Mouse (Mus musculus): ENCODE measurements around the gene Zdhhc19. TPM values are rescaled to one million over a fixed set of nuclear protein-coding genes. Genes with fewer than 3 reads are reported as not detected.

Gene Zdhhc19
- polyA plus RNA-seq, 1 experiment from 2014 or later, result not detected

- H3K4me1 ChIP-seq (ENCODE audit: control insufficient read depth, insufficient read depth, low read length), result no peaks in the 10 kb centered on the region
Observed at GRCm38 (mm10) chr16:32509066-32509942, 13.2 kb downstream of the Zdhhc19 start.

GRCm38 (mm10) chr16:32510399-32511337, 14.6 kb downstream of the Zdhhc19 start:
- DNase-seq (ENCODE audit: low spot score) (no peak), ATAC-seq (ENCODE audit: insufficient read depth, low FRiP score, low TSS enrichment) (no peak)
- no peaks in the 10 kb centered on the region for H3K9me3 ChIP-seq (ENCODE audit: control insufficient read depth, low read length)
- H3K4me2 ChIP-seq (ENCODE audit: low read depth), result no peak overlapping the region
- H3K27me3 ChIP-seq (ENCODE audit: control insufficient read depth, insufficient read depth, low read length), result no peaks in the 10 kb centered on the region
- H3K4me1 ChIP-seq (ENCODE audit: control insufficient read depth, insufficient read depth, low read length), result no peaks in the 10 kb centered on the region
- no peak overlapping the region for H3K9ac ChIP-seq (ENCODE audit: low read length)
- no peaks in the 10 kb centered on the region for H3K36me3 ChIP-seq (ENCODE audit: control insufficient read depth, insufficient read depth, low read length)
- H3K27ac ChIP-seq (ENCODE audit: low read depth, low read length), result peak overlapping the region; percentile 17; the same call in 1 of the 2 replicates
- 63% methylated on average over 18 of the region's 18 CpGs for WGBS
- H3K4me3 ChIP-seq (ENCODE audit: low read depth, low read length), result no peak overlapping the region

More at GRCm38 (mm10) chr16:32509066-32509942, 13.2 kb downstream of the Zdhhc19 start:
- WGBS, result 65% methylated on average over 9 of the region's 9 CpGs
- no peak overlapping the region for H3K4me3 ChIP-seq (ENCODE audit: low read depth, low read length)
- no peak for DNase-seq (ENCODE audit: low spot score)
- H3K27ac ChIP-seq (ENCODE audit: low read depth, low read length), result no peak overlapping the region
- no peak overlapping the region for H3K9ac ChIP-seq (ENCODE audit: low read length)
- no peaks in the 10 kb centered on the region for H3K27me3 ChIP-seq (ENCODE audit: control insufficient read depth, insufficient read depth, low read length)
- no peaks in the 10 kb centered on the region for H3K9me3 ChIP-seq (ENCODE audit: control insufficient read depth, low read length)
- H3K36me3 ChIP-seq (ENCODE audit: control insufficient read depth, insufficient read depth, low read length), result no peaks in the 10 kb centered on the region
- H3K4me2 ChIP-seq (ENCODE audit: low read depth), result no peak overlapping the region
- ATAC-seq (ENCODE audit: insufficient read depth, low FRiP score, low TSS enrichment), result no peak

GRCm38 (mm10) chr16:32511338-32511734, 15.3 kb downstream of the Zdhhc19 start:
- ATAC-seq (ENCODE audit: insufficient read depth, low FRiP score, low TSS enrichment), result no peak
- Histone ChIP-seq H3K4me1 (ENCODE audit: control insufficient read depth, insufficient read depth, low read length) (0 out of 2 replicates have a peak, but pooled peaks cover 3% of the 10 kb centered on the region), H3K9me3 (ENCODE audit: control insufficient read depth, low read length) (no peaks in the 10 kb centered on the region), H3K4me3 (ENCODE audit: low read depth, low read length) (no peak overlapping the region), H3K9ac (ENCODE audit: low read length) (no peak overlapping the region), H3K36me3 (ENCODE audit: control insufficient read depth, insufficient read depth, low read length) (no peaks in the 10 kb centered on the region), H3K27ac (ENCODE audit: low read depth, low read length) (no peak overlapping the region), H3K4me2 (ENCODE audit: low read depth) (no peak overlapping the region), H3K27me3 (ENCODE audit: control insufficient read depth, insufficient read depth, low read length) (no peaks in the 10 kb centered on the region)
- no peak for DNase-seq (ENCODE audit: low spot score)
- 78% methylated on average over 3 of the region's 3 CpGs for WGBS

- H3K4me1 ChIP-seq (ENCODE audit: control insufficient read depth, insufficient read depth, low read length), result 0 out of 2 replicates have a peak, but pooled peaks cover 5% of the 10 kb centered on the region
- ATAC-seq (ENCODE audit: insufficient read depth, low FRiP score, low TSS enrichment) (no peak), DNase-seq (ENCODE audit: low spot score) (no peak)
- no peak overlapping the region for H3K9ac ChIP-seq (ENCODE audit: low read length)
- H3K4me3 ChIP-seq (ENCODE audit: low read depth, low read length), result no peak overlapping the region
- no peaks in the 10 kb centered on the region for H3K27me3 ChIP-seq (ENCODE audit: control insufficient read depth, insufficient read depth, low read length)
- H3K9me3 ChIP-seq (ENCODE audit: control insufficient read depth, low read length), result no peaks in the 10 kb centered on the region
- no peak overlapping the region for H3K4me2 ChIP-seq (ENCODE audit: low read depth)
- no peaks in the 10 kb centered on the region for H3K36me3 ChIP-seq (ENCODE audit: control insufficient read depth, insufficient read depth, low read length)
- no peak overlapping the region for H3K27ac ChIP-seq (ENCODE audit: low read depth, low read length)
- WGBS, result 90% methylated on average over 8 of the region's 8 CpGs
Observed at GRCm38 (mm10) chr16:32511827-32512490, 15.9 kb downstream of the Zdhhc19 start.

GRCm38 (mm10) chr16:32512921-32513320, 16.9 kb downstream of the Zdhhc19 start:
- Histone ChIP-seq H3K4me3 (ENCODE audit: low read depth, low read length) (no peak overlapping the region), H3K4me2 (ENCODE audit: low read depth) (no peak overlapping the region), H3K4me1 (ENCODE audit: control insufficient read depth, insufficient read depth, low read length) (0 out of 2 replicates have a peak, but pooled peaks cover 5% of the 10 kb centered on the region), H3K9ac (ENCODE audit: low read length) (no peak overlapping the region), H3K36me3 (ENCODE audit: control insufficient read depth, insufficient read depth, low read length) (no peaks in the 10 kb centered on the region), H3K9me3 (ENCODE audit: control insufficient read depth, low read length) (no peaks in the 10 kb centered on the region), H3K27ac (ENCODE audit: low read depth, low read length) (no peak overlapping the region), H3K27me3 (ENCODE audit: control insufficient read depth, insufficient read depth, low read length) (no peaks in the 10 kb centered on the region)
- no peak for DNase-seq (ENCODE audit: low spot score)
- 83% methylated on average over 3 of the region's 3 CpGs for WGBS
- no peak for ATAC-seq (ENCODE audit: insufficient read depth, low FRiP score, low TSS enrichment)

- H3K27me3 ChIP-seq (ENCODE audit: control insufficient read depth, insufficient read depth, low read length), result no peaks in the 10 kb centered on the region
- 0 out of 2 replicates have a peak, but pooled peaks cover 5% of the 10 kb centered on the region for H3K4me1 ChIP-seq (ENCODE audit: control insufficient read depth, insufficient read depth, low read length)
- H3K4me2 ChIP-seq (ENCODE audit: low read depth), result no peak overlapping the region
- ATAC-seq (ENCODE audit: insufficient read depth, low FRiP score, low TSS enrichment) (no peak), DNase-seq (ENCODE audit: low spot score) (no peak)
- H3K36me3 ChIP-seq (ENCODE audit: control insufficient read depth, insufficient read depth, low read length), result no peaks in the 10 kb centered on the region
- H3K9me3 ChIP-seq (ENCODE audit: control insufficient read depth, low read length), result no peaks in the 10 kb centered on the region
- H3K27ac ChIP-seq (ENCODE audit: low read depth, low read length), result no peak overlapping the region
- no peak overlapping the region for H3K4me3 ChIP-seq (ENCODE audit: low read depth, low read length)
- H3K9ac ChIP-seq (ENCODE audit: low read length), result no peak overlapping the region
- 87% methylated on average over 6 of the region's 6 CpGs for WGBS
Observed at GRCm38 (mm10) chr16:32513401-32513800, 17.3 kb downstream of the Zdhhc19 start.

- Histone ChIP-seq H3K27me3 (ENCODE audit: control insufficient read depth, insufficient read depth, low read length) (no peaks in the 10 kb centered on the region), H3K9me3 (ENCODE audit: control insufficient read depth, low read length) (no peaks in the 10 kb centered on the region), H3K4me2 (ENCODE audit: low read depth) (no peak overlapping the region), H3K4me1 (ENCODE audit: control insufficient read depth, insufficient read depth, low read length) (0 out of 2 replicates have a peak, but pooled peaks cover 5% of the 10 kb centered on the region), H3K36me3 (ENCODE audit: control insufficient read depth, insufficient read depth, low read length) (no peaks in the 10 kb centered on the region), H3K9ac (ENCODE audit: low read length) (no peak overlapping the region), H3K27ac (ENCODE audit: low read depth, low read length) (no peak overlapping the region), H3K4me3 (ENCODE audit: low read depth, low read length) (no peak overlapping the region)
- DNase-seq (ENCODE audit: low spot score), result no peak
- WGBS, result 89% methylated on average over 6 of the region's 6 CpGs
- ATAC-seq (ENCODE audit: insufficient read depth, low FRiP score, low TSS enrichment), result no peak
Observed at GRCm38 (mm10) chr16:32513948-32514347, 17.9 kb downstream of the Zdhhc19 start.
